Mouse (Mus musculus): ENCODE results near the gene Adss.

Adss gene

DNA sequence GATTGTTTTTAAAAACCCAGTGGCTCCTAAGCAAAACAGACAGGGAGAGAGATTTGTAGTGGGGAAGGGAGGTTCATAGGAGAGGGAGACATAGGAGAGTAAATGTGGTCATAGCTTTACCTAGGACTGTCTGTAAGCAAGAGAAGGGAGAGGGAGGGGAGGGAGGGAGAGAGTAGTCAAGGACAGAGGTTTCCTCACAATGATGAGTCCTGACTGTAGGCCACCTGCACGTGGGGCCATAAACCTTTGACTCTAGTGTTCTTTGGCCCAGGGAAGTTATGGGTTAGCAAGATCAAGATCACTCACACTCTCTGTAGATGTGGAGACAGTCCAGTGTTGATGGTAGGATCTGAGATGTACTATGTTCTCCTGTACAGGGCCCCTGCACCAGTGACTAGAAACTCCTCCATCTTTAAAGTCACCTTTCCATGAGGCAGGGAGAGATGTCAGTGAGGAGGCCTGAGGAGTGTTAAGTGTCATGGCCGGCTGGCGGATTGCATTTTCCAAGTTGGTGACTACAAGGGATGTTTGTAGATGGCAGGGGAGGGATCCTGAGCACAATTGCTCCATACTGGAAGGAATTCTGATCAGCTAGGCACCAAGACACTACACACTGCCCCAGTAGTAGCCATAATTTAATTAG lies 68.3 kb downstream of the Adss start:
- CTCF ChIA-PET: no interaction called here

DNA sequence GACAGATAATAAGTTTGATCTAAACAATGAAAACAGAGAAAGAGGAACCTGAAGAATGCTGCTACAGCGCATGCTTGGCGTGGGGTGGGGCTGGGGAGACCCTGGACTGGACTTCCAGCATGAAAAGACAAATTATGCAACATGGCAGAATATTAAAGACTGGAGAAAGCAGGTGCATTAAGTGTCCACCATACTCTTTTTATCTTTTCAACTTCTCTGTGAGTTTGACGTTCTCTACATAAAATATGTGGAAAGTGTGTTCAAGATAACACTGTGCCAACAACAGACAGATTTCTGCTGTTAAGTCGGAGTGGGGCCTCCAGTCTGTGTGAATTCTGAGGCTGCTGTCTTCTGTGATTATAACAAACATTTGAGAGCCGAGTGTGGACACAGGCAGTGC lies 69.4 kb downstream of the Adss start:
- CTCF ChIA-PET: no interaction called here

DNA sequence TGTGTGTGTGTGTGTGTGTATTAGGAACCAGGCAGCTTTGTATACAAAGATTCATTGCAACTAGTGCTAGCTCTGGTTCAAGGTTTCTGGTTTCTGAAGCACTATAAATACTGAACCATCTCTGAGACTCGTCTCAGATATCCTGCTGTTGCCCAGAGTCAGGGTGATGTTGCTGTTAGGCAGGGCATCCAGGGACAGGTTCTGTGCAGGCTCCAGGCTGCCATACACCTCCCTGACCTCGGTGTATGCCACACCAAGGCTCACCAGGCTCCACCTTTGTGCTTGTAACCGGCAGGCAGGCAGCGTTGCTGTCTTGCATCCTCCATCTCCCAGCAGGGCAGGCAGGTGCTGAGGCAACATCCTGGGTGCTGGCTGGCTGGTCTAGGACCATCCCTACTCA lies 72.5 kb downstream of the Adss start:
- CTCF ChIA-PET: no interaction called here

DNA sequence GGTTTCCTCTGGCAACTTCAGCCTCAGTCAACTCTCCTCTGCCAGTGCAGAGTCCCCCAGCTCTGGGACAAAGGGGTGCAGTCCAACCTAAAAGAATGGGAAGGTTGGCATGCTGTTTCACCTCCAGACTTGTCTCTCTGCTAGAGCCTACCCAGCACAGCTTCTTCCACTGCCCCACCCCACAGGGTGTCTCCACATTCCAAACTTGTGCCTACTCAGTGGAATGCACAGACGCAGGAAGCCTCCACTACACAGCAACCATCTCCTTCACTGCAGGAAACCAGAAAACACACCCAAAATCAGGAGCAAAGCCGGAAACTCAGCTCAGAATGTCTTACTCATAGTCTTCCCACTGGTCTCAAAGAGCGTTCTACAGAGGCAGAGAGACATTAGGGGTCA lies 77.3 kb downstream of the Adss start:
- CTCF ChIA-PET: no interaction called here

DNA sequence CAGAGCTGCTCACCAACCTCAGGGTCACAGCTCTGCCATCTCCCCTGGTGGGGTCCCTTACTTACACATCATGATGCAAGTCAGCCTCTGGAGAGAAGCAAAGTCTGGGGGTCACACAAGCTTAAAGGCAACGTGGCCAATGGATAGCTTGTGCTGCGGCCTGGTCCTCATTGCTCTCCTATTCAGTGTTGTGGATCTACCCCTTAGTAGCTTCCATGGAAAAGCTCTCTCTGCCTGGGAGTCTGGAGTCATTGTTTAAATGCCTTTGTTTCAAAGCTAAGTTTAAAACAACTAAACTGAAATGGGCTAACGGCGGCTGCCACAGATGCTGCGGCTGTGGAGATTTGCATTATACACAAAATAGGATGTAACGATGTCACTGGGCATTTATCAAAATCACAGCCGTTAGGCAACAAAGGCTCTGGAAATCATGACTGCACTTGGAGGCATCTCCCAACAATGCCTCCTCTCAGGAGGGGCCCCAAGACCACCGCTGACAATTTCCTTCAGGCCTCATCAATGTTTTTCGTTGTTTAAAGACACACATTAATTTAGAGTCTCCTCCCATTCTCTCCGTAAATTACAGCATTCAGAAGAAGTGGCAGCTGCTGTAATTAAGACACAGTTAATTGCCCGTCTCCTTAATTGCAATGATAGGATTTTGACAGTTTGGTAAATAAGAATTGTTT lies 77.8 kb downstream of the Adss start:
- CTCF ChIA-PET: no interaction called here

DNA sequence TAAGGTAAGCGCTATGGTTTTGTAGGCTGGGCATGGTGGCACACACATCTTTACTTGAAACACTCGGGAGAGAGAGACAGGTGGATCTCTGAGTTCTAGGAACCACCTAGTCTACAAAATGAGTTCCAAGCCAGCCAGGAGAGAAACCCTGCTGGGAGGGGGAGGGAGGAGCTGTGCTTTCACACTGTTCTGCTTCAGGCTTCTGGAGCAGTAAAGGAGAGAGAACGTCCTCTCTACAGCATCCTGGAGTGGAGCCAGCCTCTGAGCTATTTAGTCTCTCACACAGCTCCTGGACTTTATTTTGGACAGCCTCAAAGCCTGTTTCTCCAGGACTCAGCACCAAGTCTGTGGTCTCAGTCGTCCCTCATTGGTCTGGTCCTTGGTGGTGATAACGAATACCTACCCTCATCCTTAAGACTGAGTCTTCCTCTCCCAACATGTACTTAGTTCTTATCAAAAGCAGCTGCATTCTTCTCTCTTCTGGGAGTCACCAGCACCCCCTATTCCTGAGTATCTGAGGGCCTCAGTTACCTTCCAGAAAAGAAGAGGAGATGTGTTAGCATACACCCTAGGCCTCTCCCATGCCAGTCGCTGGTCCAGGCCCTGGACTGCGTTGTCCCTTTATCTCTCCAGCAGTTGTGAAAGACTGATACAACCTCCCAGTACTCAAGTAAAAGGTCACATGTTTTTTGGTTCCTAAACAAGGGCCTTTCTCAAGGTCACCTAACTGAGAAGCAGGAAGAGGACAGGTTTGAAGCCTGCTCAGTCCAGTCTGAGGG lies 79.1 kb downstream of the Adss start:
- CTCF ChIA-PET: no interaction called here

DNA sequence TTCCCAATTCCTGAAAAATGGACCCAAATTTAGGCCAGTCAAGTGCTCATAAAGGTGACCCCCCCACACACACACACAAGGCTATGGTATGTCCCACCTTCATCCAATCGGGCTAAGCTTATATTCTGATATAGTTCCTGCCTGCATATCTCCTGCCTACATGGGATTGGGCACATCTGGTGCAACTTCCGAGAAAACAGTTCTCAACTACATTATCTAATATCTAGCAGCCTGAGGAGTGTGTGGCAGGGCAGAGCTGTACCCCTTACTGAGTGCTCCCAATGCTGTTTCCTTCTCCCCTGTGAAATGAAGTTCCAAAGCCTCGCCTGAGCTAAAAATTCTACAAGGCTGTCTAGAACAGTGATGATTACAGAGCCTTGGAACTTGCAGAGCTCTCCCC lies 79.9 kb downstream of the Adss start:
- CTCF ChIA-PET: interaction anchor here (1.3 kb wide), 1 partner anchor 19 kb away, joined by 3 read pairs; no protein-coding TSS in a partner anchor

DNA sequence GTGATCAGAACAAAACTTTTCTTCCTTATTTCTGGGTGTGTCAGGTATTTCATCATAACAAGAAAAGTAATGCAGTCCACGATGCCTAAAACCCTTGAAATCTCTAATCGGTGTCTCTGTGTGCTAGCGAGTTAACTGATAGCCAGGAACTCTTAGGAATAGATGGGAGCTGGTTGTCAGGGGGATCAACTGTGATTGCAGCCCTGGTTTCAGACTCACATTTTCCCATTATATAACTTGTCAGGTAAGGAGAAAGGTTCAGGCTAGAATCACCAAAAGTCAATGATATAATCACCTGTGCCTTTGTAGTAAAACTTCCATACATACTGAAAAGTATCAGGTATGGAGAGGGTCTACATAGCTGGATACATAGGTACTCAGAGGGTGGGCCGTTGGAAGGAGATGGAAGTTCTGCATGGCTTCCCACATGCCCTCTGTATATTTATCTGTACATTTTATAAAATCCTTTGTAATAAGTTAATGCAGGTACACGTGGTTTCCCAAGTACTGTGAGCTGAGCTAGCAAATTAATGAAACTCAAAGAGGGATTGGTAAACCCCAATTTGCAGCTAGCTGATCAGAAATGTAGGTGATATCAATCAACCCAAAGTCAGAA lies 81.8 kb downstream of the Adss start:
- CTCF ChIA-PET: no interaction called here

DNA sequence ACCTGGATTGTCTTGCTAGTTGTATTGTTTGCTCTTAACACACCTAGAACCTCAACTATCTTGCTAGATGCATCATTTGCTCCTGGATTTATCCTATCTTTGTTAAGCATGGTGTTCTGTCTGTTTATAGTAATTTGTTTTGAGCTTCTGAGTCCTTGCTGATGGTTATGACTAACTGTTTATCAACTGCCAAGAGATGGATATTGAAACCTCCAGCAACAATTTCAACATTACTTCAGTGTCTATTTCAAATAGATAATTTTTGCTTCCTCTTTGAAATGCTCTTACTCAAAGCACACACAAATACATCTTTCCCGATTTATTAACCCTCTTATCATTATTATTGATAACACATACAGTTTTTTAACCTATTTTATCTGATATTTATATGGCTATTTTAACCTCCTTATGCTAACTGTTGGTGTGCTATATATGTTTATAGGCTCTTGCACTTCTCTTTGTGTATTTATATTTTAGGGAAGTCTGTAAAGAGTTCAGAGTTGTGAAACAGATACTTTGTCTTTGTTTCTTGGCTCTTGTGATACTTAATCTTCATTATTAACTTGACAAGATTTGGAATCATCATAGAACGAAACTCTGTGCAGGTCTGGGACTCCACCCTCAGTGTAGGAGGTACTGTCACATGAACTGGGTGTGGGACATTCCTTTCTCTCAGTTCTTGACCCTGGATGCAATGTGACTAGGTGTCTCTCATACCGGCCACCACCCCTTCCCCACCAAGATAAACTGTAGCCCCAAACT lies 82.5 kb downstream of the Adss start:
- CTCF ChIA-PET: no interaction called here
